Mouse (Mus musculus) liver, embryonic 14.5 days (tissue): ENCODE measurements around the gene Gm20498. TPM values are rescaled to one million over a fixed set of nuclear protein-coding genes. Genes with fewer than 3 reads are reported as not detected.
"Not testable (repeated sequence)": the region's sequence is repeated elsewhere in the genome, so short reads cannot be mapped to it uniquely, and the experiment has no call there.

Experiments used
- ATAC-seq: fragments of 200-750 bp; cut with Nextera tagmentation; 2 replicates; pipeline ENCODE4 v1.8.0; 2017; ENCODE audit warnings: moderate number of reproducible peaks, mild to moderate bottlenecking, moderate library complexity; ENCODE audit not compliant: insufficient read depth
- DNase-seq, 3 experiments: peaks; one replicate each; pipeline ENCODE4 v3.0.0-alpha.2; 2012 to 2013; ENCODE audit warnings: low read depth in 3 of 3, low spot score in 3 of 3
- H3K27ac ChIP-seq: fragments of 300-500 bp; sonication (generic); 2 replicates; pipeline ENCODE4 v1.5.1; 2014; ENCODE audit warnings: moderate library complexity, mild to moderate bottlenecking, control low read depth, inconsistent platforms
- H3K27me3 ChIP-seq: fragments of 300-500 bp; sonication (generic); 2 replicates; pipeline ENCODE4 v1.6.1; 2014; ENCODE audit warnings: mild to moderate bottlenecking, low read length, moderate library complexity; ENCODE audit not compliant: control insufficient read depth, insufficient read depth
- H3K36me3 ChIP-seq: fragments of 300-500 bp; sonication (generic); replicated peaks from 2 replicates; pipeline ENCODE4 v1.6.1; 2014; ENCODE audit warnings: low read depth; ENCODE audit not compliant: control insufficient read depth, insufficient read depth
- H3K4me1 ChIP-seq, 2 experiments: fragments of 200-500 bp in 1 of 2; fragments of 300-500 bp in 1 of 2; sonication (generic) in 1 of 2; replicated peaks; 2 replicates each; pipeline ENCODE4 v1.6.1; 2012 to 2014; ENCODE audit warnings: antibody characterized with exemption in 1 of 2, inconsistent platforms in 1 of 2, low read length in 1 of 2; ENCODE audit not compliant: control insufficient read depth in 2 of 2, insufficient read depth in 2 of 2
- H3K4me2 ChIP-seq: fragments of 300-500 bp; sonication (generic); 2 replicates; pipeline ENCODE4 v1.6.1; 2014; ENCODE audit warnings: low read depth, mild to moderate bottlenecking, control low read depth, moderate library complexity
- H3K4me3 ChIP-seq, 2 experiments: fragments of 200-500 bp in 1 of 2; fragments of 300-500 bp in 1 of 2; sonication (generic) in 1 of 2; 2 replicates each; pipeline ENCODE4 v1.5.1; 2012 to 2014; ENCODE audit warnings: low read depth in 2 of 2, low read length in 2 of 2, mild to moderate bottlenecking in 2 of 2, control low read depth in 1 of 2, inconsistent platforms in 1 of 2, moderate library complexity in 1 of 2; ENCODE audit not compliant: insufficient read depth in 1 of 2
- H3K9ac ChIP-seq: fragments of 300-500 bp; sonication (generic); replicated peaks from 2 replicates; pipeline ENCODE4 v1.6.1; 2014; ENCODE audit warnings: mild to moderate bottlenecking, control low read depth, moderate library complexity
- H3K9me3 ChIP-seq: fragments of 300-500 bp; sonication (generic); 2 replicates; pipeline ENCODE4 v1.6.1; 2016; ENCODE audit warnings: low read length, mixed read lengths; ENCODE audit not compliant: control insufficient read depth
- CTCF ChIP-seq: IDR thresholded peaks from 2 replicates; pipeline ENCODE4 v1.5.1; 2016; ENCODE audit warnings: antibody characterized with exemption, low read depth, control low read depth
- EP300 ChIP-seq: IDR thresholded peaks from 2 replicates; pipeline ENCODE4 v1.6.1; 2016; ENCODE audit warnings: antibody characterized with exemption, low read depth
- WGBS: fragments of 180-500 bp; shearing (Covaris S2); extraction: QIAGEN DNeasy Blood & Tissue Kit; methylation state at CpG from one replicate; pipeline ENCODE4 v1.1.7; 2014; ENCODE audit not compliant: insufficient replicate concordance; 5-methylcytosine and 5-hydroxymethylcytosine counted together
- polyA plus RNA-seq, 2 experiments: library from polyadenylated mRNA; depleted of rRNA in 1 of 2; stranded (reverse) in 1 of 2; unstranded in 1 of 2; fragments of >200 nt; fragmentation: Nextera tagmentation in 1 of 2; extraction: Ambion mirVana in 1 of 2; gene quantifications; 2 replicates each; pipeline versions ENCODE4 v1.2.1 to v1.2.3; 2012 to 2014

The Gm20498 gene
- polyA plus RNA-seq, 2 experiments, result 4.8 to 13.0 TPM

GRCm38 (mm10) chr12:81421846-81422245 is 110.9 kb downstream of the Gm20498 start, which contains the start of gene Adam4:
Gene Adam4 (minus strand): TSS chr12:81421946.
- Histone ChIP-seq H3K4me2 (no peak within 1 kb of the TSS), H3K27me3 (no peaks in the 10 kb centered on the region), H3K4me1 (no peaks in the 10 kb centered on the region), H3K4me3 (no peak within 1 kb of the TSS), H3K27ac (no peak within 1 kb of the TSS), H3K9me3 (peaks cover 2% of the 10 kb centered on the region), H3K36me3 (no peaks in the 10 kb centered on the region), H3K9ac (no peak within 1 kb of the TSS)
- WGBS, result 66% methylated on average over 1 of the region's 1 CpGs
- TF ChIP-seq EP300, result no peak
- DNase-seq, result no peak
- no peak for ATAC-seq

- Histone ChIP-seq H3K9ac (no peak overlapping the region), H3K27me3 (no peaks in the 10 kb centered on the region), H3K4me3 (no peak overlapping the region), H3K4me1 (no peaks in the 10 kb centered on the region), H3K27ac (no peak overlapping the region), H3K4me2 (no peak overlapping the region), H3K36me3 (no peaks in the 10 kb centered on the region), H3K9me3 (no peaks in the 10 kb centered on the region)
- TF ChIP-seq EP300 (no peak), CTCF (no peak)
- DNase-seq, result no peak
- 57% methylated on average over 3 of the region's 3 CpGs for WGBS
- no peak for ATAC-seq
Observed at GRCm38 (mm10) chr12:81413211-81413610, 119.5 kb downstream of the Gm20498 start.

GRCm38 (mm10) chr12:81408966-81409365 is 123.7 kb downstream of the Gm20498 start:
- Histone ChIP-seq H3K4me2 (no peak overlapping the region), H3K27ac (no peak overlapping the region), H3K9ac (no peak overlapping the region), H3K4me1 (no peaks in the 10 kb centered on the region), H3K9me3 (no peaks in the 10 kb centered on the region), H3K27me3 (no peaks in the 10 kb centered on the region), H3K36me3 (no peaks in the 10 kb centered on the region), H3K4me3 (no peak overlapping the region)
- DNase-seq (no peak), ATAC-seq (no peak)
- TF ChIP-seq CTCF (no peak), EP300 (no peak)
- WGBS, result 64% methylated on average over 3 of the region's 3 CpGs

GRCm38 (mm10) chr12:81402187-81402586 is 130.5 kb downstream of the Gm20498 start:
- H3K4me3 ChIP-seq, result no peak overlapping the region
- TF ChIP-seq EP300 (no peak), CTCF (peak; percentile 71)
- DNase-seq (peak in 2 of 3 experiments; percentile 6 to 20), ATAC-seq (no peak)
- no peak overlapping the region for H3K4me2 ChIP-seq
- WGBS, result 14% methylated on average over 1 of the region's 1 CpGs
- no peaks in the 10 kb centered on the region for H3K36me3 ChIP-seq
- H3K27ac ChIP-seq, result no peak overlapping the region
- H3K4me1 ChIP-seq, result no peaks in the 10 kb centered on the region
- H3K27me3 ChIP-seq, result no peaks in the 10 kb centered on the region
- H3K9ac ChIP-seq, result no peak overlapping the region
- no peaks in the 10 kb centered on the region for H3K9me3 ChIP-seq

- DNase-seq, H3K4me1 ChIP-seq, H3K36me3 ChIP-seq, H3K27ac ChIP-seq, H3K9ac ChIP-seq, ATAC-seq, H3K4me2 ChIP-seq, H3K27me3 ChIP-seq, H3K9me3 ChIP-seq, H3K4me3 ChIP-seq: not testable (repeated sequence)
- 78% methylated on average over 1 of the region's 1 CpGs for WGBS
Observed at GRCm38 (mm10) chr12:81379364-81379763, 153.3 kb downstream of the Gm20498 start, which contains the start of gene Gm4787. Gene Gm4787 (minus strand): TSS chr12:81379464.

- no peak for ATAC-seq
- TF ChIP-seq CTCF, result no peak
- WGBS, result 49% methylated on average over 5 of the region's 5 CpGs
Observed at GRCm38 (mm10) chr12:81333841-81334240, 198.9 kb downstream of the Gm20498 start.

More at GRCm38 (mm10) chr12:81333841-81334240, 198.9 kb downstream of the Gm20498 start:
- H3K4me1 ChIP-seq, result no peaks in the 10 kb centered on the region
- H3K27me3 ChIP-seq, result peaks cover 28% of the 10 kb centered on the region
- H3K9me3 ChIP-seq, result no peaks in the 10 kb centered on the region
- H3K27ac ChIP-seq, result no peak overlapping the region
- DNase-seq, result no peak
- H3K4me2 ChIP-seq, result no peak overlapping the region
- H3K4me3 ChIP-seq, result no peak overlapping the region
- H3K36me3 ChIP-seq, result no peaks in the 10 kb centered on the region
- H3K9ac ChIP-seq, result no peak overlapping the region
